Mouse (Mus musculus) left cerebral cortex, adult 8-10 months (tissue): Measurements from ENCODE around the gene Gm10974. TPM values are rescaled to one million over a fixed set of nuclear protein-coding genes. Genes with fewer than 3 reads are reported as not detected.
A peak's percentile ranks its signal among the peaks of the same experiment; 100 is the strongest.

ENCODE experiments used
- DNase-seq, 2 experiments: peaks; one replicate each; pipeline ENCODE4 v3.0.0; 2022; ENCODE audit warnings: low spot score in 2 of 2
- total RNA-seq, 4 experiments: library from RNA; stranded (reverse); gene quantifications; 2 replicates each; pipeline ENCODE4 v1.2.4; 2022

Gm10974 gene
- total RNA-seq, 4 experiments from 2014 or later = not detected

GRCm38 (mm10) chr7:66358461-66358860 is 7.2 kb upstream of the Gm10974 start:
- no peak for DNase-seq

- DNase-seq = no peak
Observed at GRCm38 (mm10) chr7:66359044-66359443, 6.7 kb upstream of the Gm10974 start.

DNA sequence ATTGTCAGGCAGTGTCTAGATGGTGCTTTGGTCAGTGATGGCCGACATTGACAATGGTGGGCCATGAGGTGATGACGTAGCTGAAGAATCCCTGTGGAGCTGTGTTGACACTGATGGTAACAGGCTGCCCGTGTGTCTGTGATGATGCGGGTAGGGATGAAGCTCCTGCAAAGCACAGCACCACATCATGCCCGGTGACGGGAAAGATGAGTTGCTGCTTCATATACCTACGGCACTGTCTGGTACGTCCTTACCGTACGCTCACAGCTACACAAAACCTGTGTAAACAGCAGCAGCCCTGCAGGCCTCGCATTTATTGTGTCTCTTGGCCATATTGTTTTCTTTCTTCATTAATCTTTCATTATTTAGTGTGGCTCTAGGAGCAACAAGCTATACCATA is 1.2 kb upstream of the Gm10974 start:
- no peak for DNase-seq

DNA sequence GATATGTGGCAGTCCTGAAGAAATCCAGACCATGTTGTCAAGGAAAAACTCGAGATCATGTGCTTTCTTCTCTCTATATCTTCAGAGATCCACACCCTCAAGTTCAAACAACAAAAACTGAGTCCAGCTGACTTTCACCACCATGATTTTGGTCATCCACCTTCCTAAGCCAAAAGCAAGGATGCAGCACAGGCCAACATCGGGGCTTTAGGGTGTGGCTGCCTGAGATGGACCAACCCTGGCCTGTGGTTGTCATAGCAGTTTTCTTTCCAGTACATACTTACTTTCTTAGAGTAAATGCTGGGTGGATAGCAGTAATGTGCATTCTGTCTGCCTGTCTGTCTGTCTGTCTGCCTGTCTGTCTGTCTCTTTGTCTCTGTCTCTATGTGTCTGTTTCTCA is 294 bp upstream of the Gm10974 start:
- no peak for DNase-seq

DNA sequence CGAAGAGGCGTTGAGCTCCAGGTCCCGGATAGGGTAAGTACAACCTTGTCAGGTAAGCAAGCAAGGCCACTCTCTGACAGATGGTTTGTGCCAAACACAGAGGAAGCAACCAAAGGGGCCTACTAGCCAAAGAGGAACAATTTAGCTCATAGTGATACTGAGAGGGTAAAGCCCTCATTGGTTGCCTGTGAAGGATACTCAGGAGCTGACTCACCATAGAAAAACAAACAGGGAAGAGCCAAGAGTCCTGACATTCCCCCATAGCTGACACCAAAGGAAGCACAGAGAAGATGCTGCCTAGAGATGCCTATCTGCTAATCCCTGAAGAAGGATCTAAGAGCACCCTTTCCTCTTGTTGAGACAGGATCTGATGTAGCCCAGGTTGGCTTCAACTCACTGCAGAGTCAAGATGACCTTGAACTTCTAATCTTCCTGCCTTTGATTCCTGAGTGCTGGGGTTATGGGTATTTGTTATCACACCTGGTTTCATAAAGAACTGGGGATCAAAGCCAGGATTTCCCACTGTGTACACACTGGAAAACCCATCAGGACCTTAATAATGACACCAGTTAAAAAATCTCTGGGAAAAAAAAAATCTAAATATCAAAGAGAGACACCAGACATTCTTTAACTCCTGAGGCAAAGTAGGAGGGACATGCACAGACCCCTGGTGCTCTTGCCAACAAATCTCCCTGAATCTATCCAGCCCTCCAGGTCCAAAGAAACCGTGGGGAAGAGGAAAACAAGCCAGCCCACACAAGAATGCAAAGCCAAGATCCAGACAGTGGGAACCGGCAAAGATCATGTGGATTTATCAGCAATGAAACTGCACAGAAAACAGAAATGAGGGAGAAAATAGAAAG is 3.6 kb downstream of the Gm10974 start:
- DNase-seq = no peak

- DNase-seq = no peak
Observed at GRCm38 (mm10) chr7:66369934-66370445, 4.3 kb downstream of the Gm10974 start.

GRCm38 (mm10) chr7:66370970-66371369 is 5.3 kb downstream of the Gm10974 start:
- DNase-seq = no peak

DNA sequence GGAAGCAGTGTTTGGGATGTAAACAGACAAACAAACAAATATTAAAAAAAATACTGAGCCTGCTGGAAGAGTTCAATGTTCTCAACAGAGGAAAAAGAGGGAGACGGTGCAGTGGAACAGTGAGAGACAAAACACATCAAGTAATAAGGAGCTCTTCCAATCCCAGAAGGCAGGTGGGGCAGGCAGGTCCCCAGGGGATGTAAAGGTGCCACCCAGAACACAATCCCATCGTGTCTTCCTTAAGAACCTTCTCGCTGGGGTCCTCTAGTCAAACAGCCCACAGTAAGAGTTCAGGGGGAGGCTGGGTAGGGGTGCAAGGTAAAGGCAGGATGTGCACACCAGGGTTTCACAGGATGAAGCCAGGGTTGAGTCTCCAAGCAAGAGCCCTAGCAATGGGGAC is 7.7 kb downstream of the Gm10974 start:
- DNase-seq = no peak

- DNase-seq = no peak
Observed at GRCm38 (mm10) chr7:66375736-66376135, 10.0 kb downstream of the Gm10974 start.

DNA sequence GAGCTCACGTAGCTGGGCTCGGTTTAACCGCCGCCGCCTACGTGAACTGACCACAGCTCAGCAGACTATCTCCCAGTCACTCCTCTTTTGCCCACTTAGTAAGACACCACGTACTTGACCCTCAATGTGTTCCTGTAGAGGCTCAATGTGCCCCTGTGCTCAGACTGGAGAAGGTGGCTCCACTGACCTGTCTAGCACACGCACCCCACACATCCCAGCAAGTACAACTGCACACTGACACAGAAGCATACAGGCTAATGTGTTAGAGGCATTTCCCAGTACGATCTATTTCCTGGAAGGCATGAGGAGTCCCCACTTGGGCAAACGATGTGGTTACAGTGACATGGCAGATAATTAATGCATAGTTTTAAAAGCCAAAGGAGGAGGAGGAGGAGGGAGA is 10.9 kb downstream of the Gm10974 start:
- DNase-seq = no peak

- no peak for DNase-seq
Observed at GRCm38 (mm10) chr7:66384213-66384612, 18.5 kb downstream of the Gm10974 start.

DNA sequence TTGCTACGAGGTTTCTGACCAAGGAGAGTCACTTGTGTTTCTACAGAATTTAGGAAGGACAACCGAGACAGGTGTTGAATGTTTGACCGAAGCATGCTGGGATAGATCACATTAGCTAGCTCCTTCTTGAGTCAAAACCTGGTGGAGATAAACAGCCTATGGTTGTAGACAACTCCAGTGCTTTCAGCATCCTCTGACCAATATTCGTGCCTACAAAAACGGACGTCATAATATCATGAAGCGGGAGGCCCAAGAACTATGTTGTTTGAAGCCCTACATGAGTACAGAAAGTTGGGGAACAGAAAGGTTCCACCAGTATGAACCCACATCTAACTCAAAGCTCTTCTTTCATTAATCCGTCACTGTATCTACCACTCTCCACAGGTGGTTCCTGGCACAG is 19.2 kb downstream of the Gm10974 start:
- no peak for DNase-seq

DNA sequence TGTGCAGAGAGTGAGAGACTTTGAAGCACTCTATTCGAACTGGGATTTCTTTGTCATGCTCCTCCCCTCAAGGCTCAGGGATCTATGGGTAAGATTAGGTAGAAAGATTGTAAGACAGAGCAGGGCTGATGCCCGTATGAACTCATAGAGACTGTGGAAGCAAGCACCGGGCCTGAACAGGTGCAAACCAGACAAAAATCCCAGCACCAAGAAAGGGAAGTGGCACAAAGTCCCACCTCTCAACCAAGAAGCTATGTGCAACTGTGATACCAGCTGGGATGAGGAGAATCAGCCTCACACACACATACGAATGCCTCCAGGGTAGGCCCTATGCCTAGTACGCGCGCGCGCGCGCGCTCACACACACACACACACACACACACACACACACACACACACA is 20.1 kb downstream of the Gm10974 start:
- no peak for DNase-seq

GRCm38 (mm10) chr7:66386411-66386810 is 20.7 kb downstream of the Gm10974 start:
- no peak for DNase-seq

- no peak for DNase-seq
Observed at GRCm38 (mm10) chr7:66387419-66387812, 21.7 kb downstream of the Gm10974 start.

DNA sequence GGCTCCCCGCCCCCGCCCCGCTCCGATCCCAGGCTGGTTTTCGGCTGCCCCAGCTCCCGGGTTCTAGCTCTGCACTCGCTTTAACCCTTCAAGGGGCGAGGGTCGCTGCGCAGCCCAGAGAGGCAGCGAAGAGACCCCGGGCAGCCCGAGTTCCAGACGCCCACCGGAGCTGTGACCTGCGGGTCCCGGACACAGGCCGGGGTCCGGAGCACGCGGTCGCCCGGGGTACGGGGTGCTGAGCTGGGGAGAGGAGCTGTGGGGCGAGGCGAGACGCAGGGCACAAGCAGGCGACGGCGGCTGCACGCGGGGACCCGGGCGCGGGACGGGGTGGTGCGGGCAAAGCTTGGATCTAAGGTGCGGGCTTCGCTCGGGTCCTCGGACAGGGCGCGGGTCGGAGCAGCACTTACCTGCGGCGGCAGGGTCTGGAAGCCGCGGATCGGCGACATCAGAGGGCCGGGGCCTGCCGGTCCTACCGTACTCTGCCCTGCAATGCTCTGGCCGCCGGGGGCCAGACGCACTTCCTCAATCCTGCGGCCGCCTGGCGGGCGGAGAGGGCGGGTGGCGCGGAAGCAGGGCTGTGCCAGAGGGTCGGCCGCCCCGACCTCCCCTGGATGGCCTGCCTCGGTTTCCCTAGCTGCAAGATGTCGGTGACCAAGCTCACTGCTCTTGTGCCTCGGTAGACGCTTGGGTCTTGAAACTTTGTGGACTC is 22.3 kb downstream of the Gm10974 start, which contains the start of gene Lrrk1:
Gene Lrrk1 (minus strand): TSS at position 538 of the 709 bp plus-strand sequence.
- DNase-seq = no peak

DNA sequence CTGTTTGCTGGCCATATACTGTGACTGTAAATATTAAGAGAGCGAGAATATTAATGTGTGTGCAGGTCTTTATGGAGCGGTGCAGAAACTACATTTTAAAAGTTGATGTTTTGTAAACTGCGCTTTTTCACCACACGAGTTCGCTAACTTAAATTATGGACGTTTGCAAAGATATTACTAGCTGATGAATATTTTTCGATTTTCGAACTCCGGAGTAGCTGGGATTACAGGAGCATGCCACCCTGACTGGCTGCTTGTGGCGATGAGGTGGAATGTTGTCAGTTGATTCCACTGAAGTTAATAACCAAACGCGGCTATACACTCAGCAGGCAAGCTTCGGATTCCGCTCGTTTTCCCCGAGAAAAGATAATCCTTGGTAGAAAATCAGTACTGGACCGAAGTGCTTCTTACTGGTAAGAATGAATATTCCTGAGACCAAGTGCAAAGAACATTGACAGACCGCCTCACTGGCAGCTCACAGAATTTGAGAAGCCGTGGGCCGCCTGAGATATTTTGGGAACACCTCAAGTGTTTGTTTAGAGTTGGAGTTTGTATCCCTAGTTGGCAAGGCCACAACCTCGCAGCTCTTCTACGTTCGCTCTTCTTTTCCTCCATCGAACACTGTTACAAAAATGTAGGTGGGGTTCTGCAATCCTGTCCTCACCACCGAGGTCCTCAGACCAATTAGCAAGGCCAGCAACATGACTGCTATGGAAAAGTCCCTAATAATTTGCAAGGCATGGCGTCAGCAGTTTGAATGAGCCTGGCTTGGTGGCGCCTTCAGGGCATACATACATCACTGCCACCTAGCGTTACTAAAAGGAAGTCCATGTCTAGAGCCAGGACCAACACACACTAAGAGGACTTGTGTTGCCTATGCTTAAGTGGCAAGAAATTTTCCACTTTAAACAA is 23.2 kb downstream of the Gm10974 start:
- peak; percentile 13 to 23 for DNase-seq

DNA sequence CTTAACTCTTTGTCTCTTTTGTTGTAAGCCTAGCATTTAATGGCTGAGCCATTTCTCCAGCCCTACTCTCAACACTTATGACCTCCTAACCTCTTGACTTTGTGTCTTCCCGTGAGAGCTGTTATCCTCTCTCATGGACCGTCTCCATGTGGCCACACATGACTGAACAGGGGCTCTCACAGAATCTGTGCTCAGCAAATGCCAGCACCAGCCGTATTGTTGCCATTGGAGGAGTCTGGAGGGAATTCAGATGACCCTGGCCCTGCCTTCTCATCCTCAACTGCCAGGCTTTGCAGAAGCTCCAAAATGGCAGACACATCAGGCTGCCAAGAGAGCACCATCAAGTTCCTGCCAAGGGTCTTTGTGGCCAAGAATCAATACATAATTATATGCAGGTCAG is 31.6 kb downstream of the Gm10974 start:
- DNase-seq = no peak

DNA sequence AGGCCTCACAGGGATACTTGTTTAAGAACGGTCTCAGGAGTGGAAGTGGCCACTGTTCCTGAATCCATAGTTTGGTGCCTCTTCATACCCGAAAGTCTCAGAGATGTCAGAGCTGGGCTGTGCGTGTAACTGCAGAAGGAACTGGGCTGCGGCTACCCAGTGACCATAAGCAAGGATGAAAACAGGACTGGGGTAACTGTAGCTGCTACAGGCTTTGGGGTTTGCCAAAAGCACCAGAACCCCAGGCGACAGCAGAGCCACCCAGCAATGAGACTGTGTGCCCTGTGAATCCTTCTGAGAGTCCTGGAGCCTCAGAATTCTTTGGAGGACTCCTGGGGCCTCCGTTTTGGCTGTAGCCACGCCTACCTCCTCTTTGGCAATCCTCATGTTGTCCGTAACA is 35.9 kb downstream of the Gm10974 start:
- no peak for DNase-seq

DNA sequence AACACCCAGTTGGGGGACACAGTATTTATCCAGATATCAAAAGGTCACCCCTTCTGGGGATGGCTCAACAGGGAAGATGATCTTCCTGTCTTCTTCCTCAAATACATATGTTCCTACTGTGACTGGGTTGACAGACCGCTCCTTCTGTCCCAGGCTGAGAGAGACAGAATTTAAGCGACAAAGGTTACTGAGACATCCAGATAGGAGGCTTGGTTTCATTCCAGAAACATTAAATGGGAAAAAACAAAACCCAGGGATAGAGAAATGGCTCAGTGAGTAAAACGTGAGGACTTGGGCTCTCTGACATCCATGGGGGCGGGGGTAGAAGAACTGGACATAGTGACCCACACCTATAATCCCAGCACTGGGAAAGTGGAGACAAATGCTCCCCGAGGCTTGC is 37.2 kb downstream of the Gm10974 start:
- DNase-seq = no peak

DNA sequence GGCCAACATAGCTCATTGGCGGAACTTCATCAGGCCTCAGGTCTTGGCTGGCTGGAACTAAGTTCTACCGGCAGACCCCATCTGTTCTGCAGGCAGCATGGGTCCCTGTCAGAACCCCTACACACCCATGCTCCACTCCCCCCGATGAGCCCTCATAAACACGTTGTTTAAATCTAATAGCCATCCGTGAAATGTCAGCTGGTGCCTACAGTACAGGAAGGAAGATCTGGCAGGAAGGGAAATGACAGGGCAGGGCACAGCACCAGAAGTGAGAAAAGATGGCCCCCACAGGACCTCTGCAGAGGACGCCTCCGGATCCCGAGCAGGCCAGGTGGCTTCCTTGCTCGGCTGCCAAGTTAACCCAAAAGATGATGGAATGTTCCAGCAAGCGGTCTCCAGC is 38.4 kb downstream of the Gm10974 start:
- no peak for DNase-seq
